Mouse (Mus musculus): ENCODE measurements around the gene Msrb3.

DNA sequence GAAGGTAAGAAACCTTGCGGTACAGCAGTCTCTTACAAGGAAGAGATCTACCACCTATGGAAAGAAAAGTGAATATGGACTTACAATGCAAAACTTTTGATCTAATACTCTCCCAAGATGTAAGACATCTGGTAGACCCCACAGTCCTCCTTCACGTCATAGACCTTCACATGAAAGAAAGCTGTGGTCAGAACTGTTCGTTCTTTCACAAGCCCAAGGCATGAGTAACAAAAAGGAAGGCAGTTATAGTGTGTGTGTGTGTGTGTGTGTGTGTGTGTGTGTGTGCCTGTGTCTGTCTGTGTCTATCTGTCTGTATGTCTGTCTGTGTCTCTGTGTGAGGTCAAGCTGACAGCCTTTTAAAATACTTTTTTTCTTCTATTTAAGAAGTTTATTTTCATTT is 131.5 kb downstream of the Msrb3 start:
- TF ChIP-seq CTCF (IDR thresholded peaks at IDR 0.05; ENCODE audit: low read depth) (no peak), EP300 (IDR thresholded peaks at IDR 0.05; ENCODE audit: low read depth) (no peak)

Data from heart, postnatal 0 days (tissue).